Mouse (Mus musculus) ES-Bruce4 (cell line): ENCODE measurements around the gene 4921517D22Rik. TPM values are rescaled to one million over a fixed set of nuclear protein-coding genes. Genes with fewer than 3 reads are reported as not detected.
A peak's percentile ranks its signal among the peaks of the same experiment; 100 is the strongest.
"Not testable (repeated sequence)": the region's sequence is repeated elsewhere in the genome, so short reads cannot be mapped to it uniquely, and the experiment has no call there.

ENCODE experiments used
- H3K27ac ChIP-seq: 2 replicates; pipeline ENCODE4 v1.5.1; 2012; ENCODE audit warnings: low read length, inconsistent platforms; ENCODE audit not compliant: insufficient read depth
- H3K27me3 ChIP-seq: 2 replicates; pipeline ENCODE4 v1.6.1; 2012; ENCODE audit warnings: mild to moderate bottlenecking, low read length, inconsistent platforms; ENCODE audit not compliant: control insufficient read depth, poor library complexity, insufficient read depth, severe bottlenecking
- H3K36me3 ChIP-seq: 2 replicates; pipeline ENCODE4 v1.6.1; 2012; ENCODE audit warnings: inconsistent platforms, mild to moderate bottlenecking, low read length, moderate library complexity; ENCODE audit not compliant: control insufficient read depth, poor library complexity, insufficient read depth, severe bottlenecking
- H3K4me1 ChIP-seq: one replicate; pipeline ENCODE4 v1.8.1; 2011; ENCODE audit warnings: low read length; ENCODE audit not compliant: control insufficient read depth, insufficient read depth
- H3K4me3 ChIP-seq: 2 replicates; pipeline ENCODE4 v1.5.1; 2011; ENCODE audit warnings: low read depth, mild to moderate bottlenecking, low read length
- H3K9ac ChIP-seq: 2 replicates; pipeline ENCODE4 v1.6.1; 2012; ENCODE audit warnings: low read depth, mild to moderate bottlenecking, inconsistent platforms; ENCODE audit not compliant: poor library complexity, severe bottlenecking
- H3K9me3 ChIP-seq: replicated peaks from 2 replicates; pipeline ENCODE4 v1.6.1; 2012; ENCODE audit warnings: mild to moderate bottlenecking, low read length, inconsistent platforms; ENCODE audit not compliant: control insufficient read depth, poor library complexity, insufficient read depth, severe bottlenecking
- CTCF ChIP-seq: IDR thresholded peaks from one replicate; pipeline ENCODE4 v1.8.1; 2011; ENCODE audit warnings: low read depth, low read length
- EP300 ChIP-seq: IDR thresholded peaks from 2 replicates; pipeline ENCODE4 v1.6.1; 2011; ENCODE audit warnings: low read depth, low read length; ENCODE audit not compliant: insufficient read depth
- POLR2A ChIP-seq: IDR thresholded peaks from one replicate; pipeline ENCODE4 v1.8.1; 2011; ENCODE audit warnings: low read length; ENCODE audit not compliant: insufficient read depth
- polyA plus RNA-seq: library from polyadenylated mRNA; stranded (reverse); fragments of >200 nt; gene quantifications from 2 replicates; pipeline ENCODE4 v1.2.4, GENCODE M21; 2011; ENCODE audit warnings: low read depth; ENCODE audit not compliant: missing spikeins, insufficient read depth, insufficient read length

Gene 4921517D22Rik
- polyA plus RNA-seq, 1 experiment, result not detected

DNA sequence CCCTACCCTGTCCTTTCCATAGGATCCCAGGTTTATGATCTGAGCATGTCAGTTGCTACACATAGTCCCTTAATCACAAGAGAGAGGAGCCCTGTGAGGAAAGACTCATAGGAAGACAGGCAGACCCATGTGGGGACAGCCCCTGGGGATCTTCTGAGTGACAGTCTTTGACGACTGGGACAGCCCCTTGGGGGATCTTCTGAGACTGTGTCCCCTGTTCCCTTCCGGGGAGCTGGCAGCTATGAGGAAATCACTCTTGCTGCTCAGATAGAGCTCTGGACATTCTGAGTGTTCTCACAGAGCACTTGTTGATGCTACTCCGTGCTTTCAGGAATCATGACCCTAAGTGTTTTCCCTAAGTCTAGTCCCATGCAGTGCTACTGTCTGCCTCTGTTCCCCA, 19.8 kb upstream of the 4921517D22Rik start:
- Histone ChIP-seq H3K27me3 (no peaks in the 10 kb centered on the region), H3K4me1 (no peaks in the 10 kb centered on the region), H3K27ac (no peak overlapping the region), H3K36me3 (no peaks in the 10 kb centered on the region), H3K4me3 (no peak overlapping the region), H3K9ac (no peak overlapping the region), H3K9me3 (no peaks in the 10 kb centered on the region)
- TF ChIP-seq POLR2A (no peak), CTCF (no peak), EP300 (no peak)

DNA sequence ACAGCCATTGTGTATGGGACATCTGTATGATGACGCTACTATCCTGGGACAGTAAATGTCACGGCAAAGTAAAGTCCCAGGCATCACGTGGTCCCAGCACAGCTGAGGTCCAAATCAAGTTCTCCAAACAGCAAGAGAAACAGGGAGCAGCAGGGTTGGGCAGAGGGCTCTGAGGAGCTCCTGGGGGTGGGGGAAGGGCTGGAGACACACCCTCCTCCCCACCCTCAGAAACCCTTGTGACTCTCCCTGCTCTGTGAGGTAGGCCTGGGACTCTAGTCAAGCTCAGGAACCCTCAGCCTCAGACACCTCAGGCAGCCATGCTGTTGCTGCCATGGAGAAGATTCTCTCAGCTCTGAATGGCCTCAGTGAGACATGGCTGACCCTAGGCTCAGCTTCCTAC, 18.1 kb upstream of the 4921517D22Rik start, which contains the start of gene Spata31d1b:
Spata31d1b (plus strand) TSS at position 301 of the 400 bp plus-strand sequence.
- not testable (repeated sequence) for H3K9me3 ChIP-seq, H3K4me1 ChIP-seq, H3K27me3 ChIP-seq, H3K36me3 ChIP-seq, H3K4me3 ChIP-seq, H3K27ac ChIP-seq, H3K9ac ChIP-seq

DNA sequence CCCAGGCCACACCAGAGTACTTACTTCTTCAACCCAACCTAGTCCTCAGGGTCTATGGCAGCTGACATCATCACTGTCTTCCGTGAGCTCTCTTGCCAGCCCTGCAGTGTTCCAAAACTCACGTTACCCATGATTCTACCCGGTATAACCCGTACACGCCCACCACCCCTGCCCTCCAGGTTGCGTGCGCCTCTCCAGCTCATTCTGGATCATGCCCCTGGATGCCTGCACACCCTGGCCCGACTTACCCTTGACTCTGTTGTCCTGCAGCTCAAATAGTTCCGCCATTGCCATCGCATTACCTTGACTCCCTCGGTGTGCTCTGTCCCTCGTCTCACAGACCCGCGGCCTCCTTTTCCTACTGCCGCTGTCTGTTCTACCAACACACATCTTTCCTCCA, 16.3 kb upstream of the 4921517D22Rik start, which contains the start of gene Spata31d1a:
Spata31d1a (minus strand) TSS at position 101 of the 400 bp plus-strand sequence.
- Histone ChIP-seq H3K4me3 (peak within 1 kb of the TSS; percentile 17), H3K9ac (no peak within 1 kb of the TSS)
- TF ChIP-seq CTCF (no peak), POLR2A (no peak), EP300 (no peak)

DNA sequence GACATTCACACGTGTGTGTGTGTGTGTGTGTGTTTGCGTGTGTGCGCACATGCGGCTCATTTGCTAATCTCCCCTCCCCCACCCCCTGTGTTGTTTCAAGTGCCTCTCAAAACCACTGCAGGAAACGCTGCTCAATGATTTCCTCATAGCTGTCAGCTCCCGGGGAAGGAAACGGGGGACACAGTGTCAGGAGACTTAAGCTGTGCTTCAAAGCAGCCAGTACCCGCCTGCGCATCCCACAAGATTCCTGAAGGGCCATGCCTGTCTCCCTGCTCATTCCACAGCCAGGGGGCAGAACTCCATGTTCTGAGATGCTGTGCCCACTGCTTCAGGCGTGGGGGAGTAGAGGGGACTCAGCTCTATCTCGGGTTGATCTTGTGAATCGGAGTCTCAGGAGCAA, 10.7 kb upstream of the 4921517D22Rik start:
- Histone ChIP-seq H3K9ac (no peak overlapping the region), H3K4me1 (no peaks in the 10 kb centered on the region), H3K4me3 (no peak overlapping the region), H3K27ac (no peak overlapping the region), H3K27me3 (no peaks in the 10 kb centered on the region), H3K36me3 (no peaks in the 10 kb centered on the region), H3K9me3 (no peaks in the 10 kb centered on the region)
- TF ChIP-seq POLR2A, result no peak
- TF ChIP-seq CTCF, result no peak
- TF ChIP-seq EP300, result no peak

More for the DNA sequence above, 16.3 kb upstream of the 4921517D22Rik start, which contains the start of gene Spata31d1a:
- H3K27ac ChIP-seq, result no peak within 1 kb of the TSS
- H3K4me1 ChIP-seq, result no peaks in the 10 kb centered on the region
- H3K27me3 ChIP-seq, result no peaks in the 10 kb centered on the region
- no peaks in the 10 kb centered on the region for H3K9me3 ChIP-seq
- no peaks in the 10 kb centered on the region for H3K36me3 ChIP-seq

DNA sequence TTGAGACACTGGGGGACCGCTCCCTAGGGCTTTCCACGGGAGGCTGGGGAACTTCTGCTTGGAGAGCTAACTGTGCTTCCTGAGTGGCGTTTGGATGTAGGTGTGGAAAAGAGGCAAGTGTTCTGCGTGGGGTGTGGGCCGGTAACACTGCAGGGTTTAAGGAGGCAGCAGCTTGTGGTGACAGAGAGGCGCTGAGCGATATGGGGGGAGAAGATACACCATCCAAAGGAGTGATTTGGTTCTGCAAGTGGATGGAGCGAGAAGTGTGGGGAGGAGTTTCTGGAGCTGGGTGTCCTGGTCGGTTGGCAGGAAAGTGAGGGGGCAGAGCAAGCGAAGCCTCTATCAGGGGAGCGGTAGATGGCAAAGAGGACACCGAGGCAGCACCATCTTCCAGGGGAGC, 9.6 kb upstream of the 4921517D22Rik start:
- no peak overlapping the region for H3K9ac ChIP-seq
- TF ChIP-seq EP300 (no peak), POLR2A (no peak), CTCF (no peak)
- no peak overlapping the region for H3K4me3 ChIP-seq
- H3K4me1 ChIP-seq, result no peaks in the 10 kb centered on the region
- H3K27ac ChIP-seq, result no peak overlapping the region
- no peaks in the 10 kb centered on the region for H3K9me3 ChIP-seq
- H3K27me3 ChIP-seq, result no peaks in the 10 kb centered on the region
- H3K36me3 ChIP-seq, result no peaks in the 10 kb centered on the region

DNA sequence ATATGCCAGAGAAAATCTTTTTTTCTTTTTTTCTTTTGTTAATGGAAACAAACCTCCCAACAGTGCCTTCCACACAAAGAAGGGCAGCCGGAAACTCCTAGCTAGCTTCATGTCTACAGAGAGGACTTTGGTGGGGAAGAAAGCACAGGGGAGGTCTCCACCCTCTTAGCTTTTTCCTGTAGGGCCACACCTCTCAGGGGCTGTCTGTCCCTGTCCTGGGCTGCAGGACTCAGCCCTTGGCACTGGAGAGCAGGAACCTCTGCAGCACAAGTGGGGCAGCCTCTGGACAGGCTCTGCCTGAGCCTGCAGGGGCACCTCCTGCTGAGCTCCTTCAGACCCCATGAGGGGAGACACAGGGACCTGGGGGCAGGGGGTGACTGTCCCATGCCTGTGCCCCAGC, 6.2 kb upstream of the 4921517D22Rik start:
- H3K27me3 ChIP-seq, H3K27ac ChIP-seq, H3K4me3 ChIP-seq, H3K4me1 ChIP-seq, H3K9ac ChIP-seq, H3K9me3 ChIP-seq, H3K36me3 ChIP-seq: not testable (repeated sequence)

DNA sequence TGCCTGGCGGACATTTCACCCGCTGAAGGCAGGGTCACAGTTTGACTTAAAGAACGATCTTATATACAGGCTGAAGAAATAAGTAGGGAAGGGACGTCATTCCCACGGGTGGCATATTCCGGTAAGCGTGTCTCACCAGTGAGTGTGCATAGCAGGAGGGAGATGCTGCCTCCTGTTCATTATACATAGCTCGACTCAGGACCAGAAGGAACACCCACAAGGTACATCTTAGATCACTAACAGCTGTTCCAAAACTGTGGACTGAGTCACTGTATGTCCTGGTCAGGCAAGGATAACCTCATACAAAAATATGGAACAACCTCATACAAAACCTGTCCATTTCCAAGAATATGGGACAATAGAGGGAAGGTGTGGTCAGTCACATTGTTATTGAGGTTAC, 5.2 kb upstream of the 4921517D22Rik start:
- H3K9ac ChIP-seq, result no peak overlapping the region
- TF ChIP-seq EP300 (no peak), CTCF (no peak), POLR2A (no peak)
- no peak overlapping the region for H3K27ac ChIP-seq
- no peaks in the 10 kb centered on the region for H3K27me3 ChIP-seq
- no peaks in the 10 kb centered on the region for H3K36me3 ChIP-seq
- H3K4me1 ChIP-seq, result no peaks in the 10 kb centered on the region
- H3K4me3 ChIP-seq, result no peak overlapping the region
- no peaks in the 10 kb centered on the region for H3K9me3 ChIP-seq
